Mouse (Mus musculus) cerebellum, postnatal 25 days (tissue): ENCODE data around the gene Abca6.

Experiments
- DNase-seq, 2 experiments: peaks; one replicate each; pipeline ENCODE4 v3.0.0; 2021; ENCODE audit warnings: mixed read lengths in 2 of 2

The Abca6 gene

GRCm38 (mm10) chr11:110251534-110251933 is at the start of gene Abca6:
TSS of gene Abca6 (minus strand) at chr11:110251776.
- no peak for DNase-seq

GRCm38 (mm10) chr11:110297917-110298533 is 46.4 kb upstream of the Abca6 start:
- DNase-seq: no peak

GRCm38 (mm10) chr11:110290586-110290985 is 39.0 kb upstream of the Abca6 start:
- no peak for DNase-seq

- DNase-seq: no peak
These were observed 36.8 kb upstream of the Abca6 start for GRCm38 (mm10) chr11:110288423-110288822.

GRCm38 (mm10) chr11:110287694-110288093 is 36.1 kb upstream of the Abca6 start:
- DNase-seq: peak; percentile 66 to 74

DNA sequence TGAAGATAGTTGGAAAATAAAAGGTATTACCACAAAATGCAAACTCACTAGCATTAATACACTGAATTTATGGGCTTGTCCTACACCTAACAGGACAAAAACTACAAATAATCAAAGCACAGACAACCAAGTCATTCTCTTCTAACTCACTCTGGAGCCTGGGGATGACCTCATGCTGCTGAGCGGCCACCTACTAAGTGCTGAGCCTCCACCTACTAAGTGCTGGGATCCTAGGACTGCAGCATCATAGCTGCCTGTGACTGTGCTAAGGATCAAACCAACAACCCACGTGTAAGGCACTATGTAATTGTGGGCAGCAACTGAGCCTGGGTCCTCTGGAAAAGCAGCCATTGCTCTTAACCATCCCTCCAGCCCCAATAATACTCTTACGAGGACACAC is 34.8 kb upstream of the Abca6 start:
- DNase-seq: no peak

DNA sequence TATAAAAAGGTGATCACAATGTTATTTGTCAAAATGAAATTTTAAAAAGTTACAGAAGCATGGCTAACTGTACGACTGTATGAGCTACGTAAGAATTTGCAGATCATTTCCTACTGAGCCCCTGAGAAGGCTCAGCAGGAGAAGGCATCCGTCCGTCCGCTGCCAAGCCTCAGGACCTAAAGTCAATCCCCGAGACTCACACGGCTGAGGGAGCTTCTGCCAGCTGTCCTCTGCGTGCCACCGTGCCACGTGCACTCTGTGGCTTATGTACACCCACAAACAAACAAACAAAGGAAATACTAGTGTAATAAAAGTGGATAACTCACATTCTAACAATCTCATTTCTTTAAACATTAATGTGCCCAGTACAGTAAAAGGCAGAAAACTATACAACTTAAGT is 33.3 kb upstream of the Abca6 start:
- peak; percentile 24 to 41 for DNase-seq

DNA sequence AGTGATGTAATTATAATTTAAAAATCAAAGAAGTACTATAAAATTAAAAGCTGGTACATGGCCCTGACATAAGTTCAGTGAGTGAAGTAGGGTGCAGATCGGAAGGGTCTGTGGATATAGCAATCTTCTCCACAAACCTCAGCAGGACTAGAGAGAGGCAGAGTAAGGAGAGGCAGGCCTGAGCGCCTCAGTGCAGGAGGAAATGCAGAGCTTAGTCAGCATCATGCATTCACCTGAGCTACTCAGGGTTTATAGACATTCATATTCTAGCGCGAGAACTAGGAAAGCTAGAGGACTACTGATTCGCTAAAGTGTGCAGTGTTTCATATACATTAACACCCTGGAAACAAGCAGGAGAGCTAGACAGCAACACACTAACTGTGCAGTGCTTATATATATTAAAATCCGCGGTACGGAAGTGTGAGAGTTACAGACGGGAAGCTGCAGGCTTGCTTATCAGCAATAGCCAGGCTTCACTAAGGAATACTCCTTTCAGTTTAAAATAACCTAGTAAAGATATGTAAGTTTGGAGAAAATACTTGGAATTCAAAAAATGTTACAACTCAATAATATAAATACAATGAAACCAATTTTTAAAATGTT is 32.7 kb upstream of the Abca6 start:
- no peak for DNase-seq

GRCm38 (mm10) chr11:110274794-110275193 is 23.2 kb upstream of the Abca6 start:
- no peak for DNase-seq

DNA sequence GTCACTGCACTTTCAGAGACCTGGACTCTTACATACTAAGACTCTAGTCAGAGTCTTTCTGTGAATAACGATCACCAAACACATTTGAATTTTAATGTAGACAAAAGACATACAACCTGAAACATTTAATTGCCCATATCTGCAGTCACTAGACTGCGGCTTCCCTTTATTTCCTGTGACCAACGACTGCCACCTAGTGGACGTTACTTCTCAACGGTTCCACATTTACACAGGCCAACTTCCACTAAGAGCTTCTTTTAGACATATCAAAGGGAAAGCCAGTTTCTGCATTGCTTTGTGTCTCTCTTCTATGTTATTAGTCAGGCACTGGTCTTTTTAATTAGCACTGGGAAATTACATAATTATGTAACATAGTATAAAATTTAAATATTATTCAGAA is 20.2 kb upstream of the Abca6 start:
- DNase-seq: peak; percentile 26 to 70

- peak; percentile 83 to 92 for DNase-seq
These were observed 16.8 kb upstream of the Abca6 start for GRCm38 (mm10) chr11:110268244-110268844.

- DNase-seq: no peak
These were observed 15.7 kb upstream of the Abca6 start for GRCm38 (mm10) chr11:110267232-110267631.

DNA sequence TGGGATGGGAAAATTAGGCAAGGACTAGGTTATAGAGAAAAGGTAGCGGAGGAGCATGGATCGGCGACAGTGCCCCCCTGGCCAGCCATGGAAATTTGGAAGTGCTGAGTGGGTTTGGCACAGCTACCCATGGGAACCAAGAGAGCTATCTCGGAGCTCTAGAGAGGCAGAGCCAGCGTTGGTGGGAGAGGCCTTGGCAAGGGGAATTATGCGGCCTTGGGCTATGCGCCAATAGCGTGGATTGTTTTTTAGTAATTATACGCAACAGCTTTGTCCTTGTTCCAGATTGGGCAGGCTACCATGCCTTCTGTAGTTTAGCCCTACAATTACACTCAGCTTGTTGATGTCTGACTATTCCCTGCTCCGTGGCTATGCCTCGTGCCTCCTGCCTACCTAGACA is 15.2 kb upstream of the Abca6 start:
- DNase-seq: peak in 1 of 2 experiments; percentile 20

GRCm38 (mm10) chr11:110261867-110262266 is 10.3 kb upstream of the Abca6 start:
- DNase-seq: no peak

GRCm38 (mm10) chr11:110257911-110258310 is 6.3 kb upstream of the Abca6 start:
- no peak for DNase-seq

DNA sequence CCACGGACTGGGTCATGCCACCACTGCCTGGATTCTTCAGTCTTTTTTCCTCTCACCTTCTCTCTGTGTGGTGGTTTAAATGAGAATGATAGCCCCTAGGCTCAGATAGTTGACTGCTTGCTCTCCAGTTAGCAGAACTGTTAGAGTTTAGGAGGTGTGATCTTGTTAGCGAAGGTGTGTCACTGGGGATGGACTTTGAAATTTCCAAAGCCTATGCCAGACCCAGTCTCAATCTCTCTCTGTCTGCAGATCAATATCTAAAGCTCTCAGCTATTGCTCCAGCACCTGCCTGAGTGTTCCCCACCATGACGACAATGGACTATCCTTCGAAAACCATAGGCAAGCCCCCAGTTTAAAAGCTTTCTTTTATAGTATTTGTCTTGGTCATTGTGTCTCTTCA is 5.5 kb upstream of the Abca6 start:
- DNase-seq: no peak

GRCm38 (mm10) chr11:110252256-110252655 is 680 bp upstream of the Abca6 start:
- DNase-seq: no peak

GRCm38 (mm10) chr11:110244730-110245129 is 6.8 kb downstream of the Abca6 start:
- no peak for DNase-seq

DNA sequence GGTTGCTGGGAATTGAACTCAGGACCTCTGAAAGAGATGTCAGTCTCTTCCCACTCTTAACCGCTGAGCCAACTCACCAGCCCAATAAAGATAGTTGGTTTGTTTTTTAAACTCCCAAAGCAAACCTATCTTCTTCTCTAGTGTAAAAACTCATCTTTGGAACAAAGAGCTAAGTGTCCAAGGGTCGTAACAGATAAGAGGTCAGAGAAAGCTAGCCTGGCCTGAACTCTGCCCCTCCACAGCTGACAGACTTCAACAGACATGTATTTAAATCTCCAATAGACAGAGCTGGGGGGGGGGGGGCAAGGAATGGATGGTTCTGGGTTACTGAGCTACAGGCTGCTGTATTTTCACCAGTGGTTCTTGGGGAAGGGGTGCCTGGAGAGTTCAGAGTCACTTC is 14.1 kb downstream of the Abca6 start:
- no peak for DNase-seq

DNA sequence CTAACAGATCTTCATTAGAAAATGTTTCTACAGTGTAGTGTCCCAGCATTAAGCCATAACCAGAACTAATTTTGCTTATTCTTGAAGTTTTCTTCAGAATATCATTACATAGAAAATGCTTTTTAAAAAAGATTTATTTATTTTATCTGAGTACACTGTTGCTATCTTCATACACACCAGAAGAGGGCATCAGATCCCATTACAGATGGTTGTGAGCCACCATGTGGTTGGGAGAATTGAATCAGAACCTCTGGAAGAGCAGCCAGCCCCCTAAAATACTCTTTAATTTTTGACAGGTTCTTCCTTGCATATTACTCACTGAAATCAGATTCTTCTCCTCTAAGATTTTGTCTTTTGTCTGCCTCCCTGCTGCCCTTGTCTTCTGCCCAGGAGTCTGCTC is 18.6 kb downstream of the Abca6 start:
- DNase-seq: no peak

DNA sequence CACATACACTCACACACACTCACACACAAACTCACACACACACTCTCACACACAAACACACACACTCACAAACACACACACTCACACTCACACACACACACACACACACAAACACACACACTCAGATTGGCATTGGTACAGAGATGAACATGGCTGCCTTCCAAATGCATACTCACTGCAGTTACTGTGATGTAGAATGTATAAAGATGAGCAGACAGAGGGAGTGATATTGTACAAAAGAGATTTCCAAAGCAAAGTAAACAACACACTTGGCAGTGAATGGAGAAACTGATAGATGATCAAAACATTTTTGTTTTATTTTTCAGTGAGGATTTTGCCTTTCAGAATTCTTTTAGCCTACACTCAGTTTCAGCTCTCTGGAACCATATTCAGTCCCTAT is 34.5 kb downstream of the Abca6 start:
- no peak for DNase-seq

GRCm38 (mm10) chr11:110203930-110204329 is 47.6 kb downstream of the Abca6 start:
- no peak for DNase-seq

GRCm38 (mm10) chr11:110198882-110199281 is 52.7 kb downstream of the Abca6 start:
- no peak for DNase-seq

GRCm38 (mm10) chr11:110196561-110197306 is 54.8 kb downstream of the Abca6 start:
- DNase-seq: no peak
